Mouse (Mus musculus) bone marrow, adult 2 months (tissue): ENCODE measurements around the gene Alyref. TPM values are rescaled to one million over a fixed set of nuclear protein-coding genes. Genes with fewer than 3 reads are reported as not detected.

Experiments used
- H3K27ac ChIP-seq: fragments of 200-500 bp; 2 replicates; pipeline ENCODE4 v1.5.1; 2012; ENCODE audit warnings: low read depth, mild to moderate bottlenecking, control low read depth, inconsistent platforms, low read length; ENCODE audit not compliant: control insufficient read depth, poor library complexity, insufficient read depth
- H3K4me1 ChIP-seq: fragments of 200-500 bp; 2 replicates; pipeline ENCODE4 v1.6.1; 2011; ENCODE audit warnings: low read length; ENCODE audit not compliant: control insufficient read depth, insufficient read depth
- H3K4me3 ChIP-seq: fragments of 200-500 bp; replicated peaks from 2 replicates; pipeline ENCODE3; 2011; ENCODE audit warnings: mild to moderate bottlenecking, low read depth, low read length, control low read depth; ENCODE audit not compliant: control insufficient read depth
- CTCF ChIP-seq: fragments of 200-500 bp; IDR thresholded peaks from 2 replicates; pipeline ENCODE4 v1.5.1; 2011; ENCODE audit warnings: low read length, control low read depth; ENCODE audit not compliant: control insufficient read depth, insufficient read depth
- POLR2A ChIP-seq: fragments of 200-500 bp; IDR thresholded peaks from 2 replicates; pipeline ENCODE4 v1.6.1; 2011; ENCODE audit warnings: low read depth, mild to moderate bottlenecking, control low read depth, low read length, borderline replicate concordance; ENCODE audit not compliant: control insufficient read depth
- WGBS: fragments of 180-500 bp; shearing (Covaris S2); methylation state at CpG from one replicate; pipeline ENCODE4 v1.1.7; 2018; 5-methylcytosine and 5-hydroxymethylcytosine counted together
- polyA plus RNA-seq: library from polyadenylated mRNA; stranded (reverse); fragments of >200 nt; gene quantifications from 2 replicates; pipeline ENCODE4 v1.2.4, GENCODE M21; 2011; ENCODE audit warnings: low replicate concordance; ENCODE audit not compliant: missing spikeins, insufficient read depth, insufficient read length

Gene Alyref
- polyA plus RNA-seq, 1 experiment, result 174 TPM

DNA sequence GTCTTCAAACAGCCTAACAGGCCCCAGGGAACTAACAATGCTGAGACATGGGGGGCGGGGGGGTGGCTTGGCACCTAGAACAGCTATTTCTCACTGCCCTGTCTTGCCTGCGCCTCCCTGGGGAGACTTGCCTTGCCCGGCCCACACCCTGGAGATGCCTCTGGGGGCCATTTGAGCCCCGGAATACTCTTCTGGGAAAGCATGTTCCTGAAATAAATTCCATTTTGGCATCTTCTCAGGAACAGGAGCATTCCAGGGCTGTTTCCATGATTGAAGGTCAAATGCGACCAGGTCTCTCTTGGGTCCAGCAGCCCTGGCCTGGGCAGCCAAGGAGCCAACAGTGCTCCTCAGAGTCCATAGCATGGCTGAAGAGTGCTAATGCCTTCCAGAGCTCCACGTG is 55.8 kb downstream of the Alyref start:
- 83% methylated on average over 6 of the region's 6 CpGs for WGBS
- no peak overlapping the region for H3K4me3 ChIP-seq
- peaks cover 2% of the 10 kb centered on the region for H3K4me1 ChIP-seq
- H3K27ac ChIP-seq, result no peak overlapping the region
- TF ChIP-seq CTCF, result no peak
- no peak for TF ChIP-seq POLR2A

Other genes with a start within 250 kb of the Alyref start
- 387 and 760 TPM in 2 replicates for gene Actg1, start 249.8 kb downstream of the Alyref start, polyA plus RNA-seq
- not detected in 2 replicates for gene Fscn2, start 236.8 kb downstream of the Alyref start, polyA plus RNA-seq
- 3.1 and 10.9 TPM in 2 replicates for gene Faap100, start 219.6 kb downstream of the Alyref start, polyA plus RNA-seq
- gene Nploc4, start 160.7 kb downstream of the Alyref start, polyA plus RNA-seq, result 30.0 and 30.5 TPM in 2 replicates
- gene Tspan10, start 155.7 kb downstream of the Alyref start, polyA plus RNA-seq, result not detected in 2 replicates
- gene Pde6g, start 144.9 kb downstream of the Alyref start, polyA plus RNA-seq, result not detected in 2 replicates
- gene Oxld1, start 140.3 kb downstream of the Alyref start, polyA plus RNA-seq, result 2.0 and 4.4 TPM in 2 replicates
- gene Ccdc137, start 140.2 kb downstream of the Alyref start, polyA plus RNA-seq, result 19.2 and 29.6 TPM in 2 replicates
- 5.5 and 6.7 TPM in 2 replicates for gene Arl16, start 130.8 kb downstream of the Alyref start, polyA plus RNA-seq
- gene Mrpl12, start 113.8 kb downstream of the Alyref start, polyA plus RNA-seq, result 60.4 and 87.1 TPM in 2 replicates
- 20.6 and 21.0 TPM in 2 replicates for gene Slc25a10, start 106.5 kb downstream of the Alyref start, polyA plus RNA-seq
- gene Gcgr, start 67.7 kb downstream of the Alyref start, polyA plus RNA-seq, result 0.81 and 1.3 TPM in 2 replicates
- 72.1 and 86.5 TPM in 2 replicates for gene Mcrip1, start 48.6 kb downstream of the Alyref start, polyA plus RNA-seq
- not detected in 2 replicates for gene Ppp1r27, start 47.2 kb downstream of the Alyref start, polyA plus RNA-seq
- gene P4hb, start 25.1 kb downstream of the Alyref start, polyA plus RNA-seq, result 86.5 and 236 TPM in 2 replicates
- 112 and 172 TPM in 2 replicates for gene Arhgdia, start 16.7 kb downstream of the Alyref start, polyA plus RNA-seq
- gene Anapc11, start 56 bp upstream of the Alyref start, polyA plus RNA-seq, result 26.6 and 32.6 TPM in 2 replicates
- 3.8 TPM in 1 of 2 replicates, not detected in the other for gene Npb, start 10.1 kb upstream of the Alyref start, polyA plus RNA-seq
- gene Pcyt2, start 19.6 kb upstream of the Alyref start, polyA plus RNA-seq, result 45.4 and 46.8 TPM in 2 replicates
- gene Sirt7, start 26.9 kb upstream of the Alyref start, polyA plus RNA-seq, result 67.9 and 138 TPM in 2 replicates
- 61.7 and 86.9 TPM in 2 replicates for gene Mafg, start 35.2 kb upstream of the Alyref start, polyA plus RNA-seq
- 2.3 TPM in 1 of 2 replicates, not detected in the other for gene Pycr1, start 45.4 kb upstream of the Alyref start, polyA plus RNA-seq
- 6.7 TPM in 1 of 2 replicates, not detected in the other for gene Myadml2, start 49.8 kb upstream of the Alyref start, polyA plus RNA-seq
- not detected in 2 replicates for gene Notum, start 62.8 kb upstream of the Alyref start, polyA plus RNA-seq
- 82.0 and 94.3 TPM in 2 replicates for gene Aspscr1, start 74.6 kb upstream of the Alyref start, polyA plus RNA-seq
- 39.2 and 57.8 TPM in 2 replicates for gene Cenpx, start 115.4 kb upstream of the Alyref start, polyA plus RNA-seq
- 25.5 and 41.4 TPM in 2 replicates for gene Lrrc45, start 115.6 kb upstream of the Alyref start, polyA plus RNA-seq
- 2.4 and 5.8 TPM in 2 replicates for gene Rac3, start 123.1 kb upstream of the Alyref start, polyA plus RNA-seq
- gene Dcxr, start 128.9 kb upstream of the Alyref start, polyA plus RNA-seq, result 7.4 and 9.4 TPM in 2 replicates
- gene Cbr2, start 133.7 kb upstream of the Alyref start, polyA plus RNA-seq, result 3.8 and 8.0 TPM in 2 replicates
- 15.5 and 52.5 TPM in 2 replicates for gene Hmga1b, start 164.4 kb upstream of the Alyref start, polyA plus RNA-seq
- 9.1 and 19.9 TPM in 2 replicates for gene Rfng, start 185.8 kb upstream of the Alyref start, polyA plus RNA-seq
- 29.6 and 38.0 TPM in 2 replicates for gene Gps1, start 185.9 kb upstream of the Alyref start, polyA plus RNA-seq
- gene Dus1l, start 198.0 kb upstream of the Alyref start, polyA plus RNA-seq, result 24.2 and 57.6 TPM in 2 replicates
- gene Fasn, start 226.2 kb upstream of the Alyref start, polyA plus RNA-seq, result 6.1 and 16.1 TPM in 2 replicates